Mouse (Mus musculus) hindbrain, embryonic 10.5 days (tissue): ENCODE measurements around the gene Amigo2. TPM values are rescaled to one million over a fixed set of nuclear protein-coding genes. Genes with fewer than 3 reads are reported as not detected.

Source experiments
- polyA plus RNA-seq: library from polyadenylated mRNA; unstranded; fragments of >200 nt; fragmentation: Nextera tagmentation; extraction: Ambion mirVana; gene quantifications from 2 replicates; pipeline ENCODE4 v1.2.1, GENCODE M21; 2016

Amigo2 gene
- polyA plus RNA-seq, 1 experiment from 2014 or later: 5.9 TPM

Other genes with a start within 250 kb of the Amigo2 start
- 28.6 and 37.9 TPM in 2 replicates for gene Slc38a4, start 191.3 kb downstream of the Amigo2 start, polyA plus RNA-seq
- gene Pced1b, start 180 bp downstream of the Amigo2 start, polyA plus RNA-seq: 3.4 and 3.5 TPM in 2 replicates